Mouse (Mus musculus) thymus, adult 2 months (tissue): Measurements from ENCODE around the gene Gm3880. TPM values are rescaled to one million over a fixed set of nuclear protein-coding genes. Genes with fewer than 3 reads are reported as not detected.
A peak's percentile ranks its signal among the peaks of the same experiment; 100 is the strongest.

Experiments
- DNase-seq: peaks from one replicate; pipeline ENCODE4 v3.0.0; 2021
- H3K27ac ChIP-seq: fragments of 200-500 bp; 2 replicates; pipeline ENCODE4 v1.5.1; 2012; ENCODE audit warnings: low read length, control low read depth; ENCODE audit not compliant: control insufficient read depth, insufficient read depth
- H3K27me3 ChIP-seq: fragments of 200-500 bp; 2 replicates; pipeline ENCODE4 v1.6.1; 2012; ENCODE audit warnings: mild to moderate bottlenecking, low read length, moderate library complexity, mixed read lengths; ENCODE audit not compliant: control insufficient read depth, insufficient read depth
- H3K36me3 ChIP-seq: fragments of 200-500 bp; 2 replicates; pipeline ENCODE4 v1.6.1; 2012; ENCODE audit warnings: mild to moderate bottlenecking, low read length, moderate library complexity; ENCODE audit not compliant: control insufficient read depth, insufficient read depth
- H3K4me1 ChIP-seq: fragments of 200-500 bp; replicated peaks from 2 replicates; pipeline ENCODE4 v1.6.1; 2012; ENCODE audit warnings: low read length; ENCODE audit not compliant: control insufficient read depth, insufficient read depth
- H3K4me3 ChIP-seq: fragments of 200-500 bp; 2 replicates; pipeline ENCODE4 v1.5.1; 2012; ENCODE audit warnings: mild to moderate bottlenecking, low read length, control low read depth, moderate library complexity; ENCODE audit not compliant: control insufficient read depth, insufficient read depth
- CTCF ChIP-seq: fragments of 200-500 bp; IDR thresholded peaks from 2 replicates; pipeline ENCODE4 v1.5.1; 2012; ENCODE audit warnings: mild to moderate bottlenecking, control low read depth, low read length, moderate library complexity, borderline replicate concordance; ENCODE audit not compliant: control insufficient read depth, poor library complexity, insufficient read depth; ENCODE audit errors: extremely low read depth
- POLR2A ChIP-seq: fragments of 200-500 bp; IDR thresholded peaks from 2 replicates; pipeline ENCODE4 v1.6.1; 2012; ENCODE audit warnings: mild to moderate bottlenecking, low read length, control low read depth, moderate library complexity; ENCODE audit not compliant: control insufficient read depth, poor library complexity, insufficient read depth; ENCODE audit errors: extremely low read depth
- WGBS: fragments of 180-500 bp; shearing (Covaris S2); methylation state at CpG from one replicate; pipeline ENCODE4 v1.1.7; 2018; 5-methylcytosine and 5-hydroxymethylcytosine counted together
- polyA plus RNA-seq: library from polyadenylated mRNA; depleted of rRNA; stranded (reverse); fragments of >200 nt; gene quantifications from 2 replicates; pipeline ENCODE4 v1.2.3, GENCODE M21; 2012; rRNA removed

Gene Gm3880
- polyA plus RNA-seq, 1 experiment: not detected

DNA sequence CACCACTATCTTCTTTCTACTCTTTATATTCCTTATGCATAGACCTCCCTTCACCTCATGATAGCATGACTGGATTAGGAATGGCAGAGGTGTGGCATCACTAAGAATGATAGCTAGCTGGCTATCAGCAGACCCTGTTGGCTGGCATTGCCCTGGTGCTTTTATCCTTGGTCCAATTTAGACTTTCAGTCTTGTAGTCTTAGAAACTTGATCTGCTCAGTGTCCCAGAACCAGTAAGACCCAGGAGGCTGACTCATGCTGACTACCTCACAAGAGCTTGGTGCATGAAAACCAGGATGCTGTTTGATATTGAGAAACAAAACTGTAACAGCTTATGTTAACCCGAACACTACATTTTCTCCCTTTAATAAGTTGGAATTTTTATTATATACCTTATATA, 41.1 kb downstream of the Gm3880 start:
- Histone ChIP-seq H3K27ac (no peak overlapping the region), H3K4me3 (no peak overlapping the region), H3K36me3 (no peaks in the 10 kb centered on the region), H3K27me3 (no peaks in the 10 kb centered on the region), H3K4me1 (no peaks in the 10 kb centered on the region; the same call in 1 of the 2 replicates)
- 94% methylated on average over 1 of the region's 1 CpGs for WGBS
- no peak for DNase-seq
- TF ChIP-seq CTCF: no peak
- no peak for TF ChIP-seq POLR2A

DNA sequence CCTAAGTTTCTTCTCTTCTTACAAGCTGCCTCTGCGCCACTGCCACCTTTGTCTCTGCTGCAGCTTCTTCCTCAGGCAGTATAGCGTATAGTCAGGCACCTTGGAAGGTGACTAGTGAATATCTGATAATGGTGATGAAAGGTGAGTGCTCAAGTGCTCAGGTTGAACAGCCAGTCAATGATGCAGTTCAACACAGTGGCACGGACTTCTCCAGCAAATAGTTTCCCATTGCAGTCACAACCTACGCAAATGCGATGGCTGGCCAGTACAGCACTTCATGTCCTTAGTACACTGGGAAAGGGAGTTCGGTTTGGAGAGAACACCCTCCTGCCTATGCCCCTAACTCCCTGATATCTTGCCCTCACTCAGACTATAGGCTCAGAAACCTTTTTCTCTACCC, 41.6 kb downstream of the Gm3880 start:
- 37% methylated on average over 6 of the region's 6 CpGs for WGBS
- Histone ChIP-seq H3K4me1 (no peaks in the 10 kb centered on the region; the same call in 1 of the 2 replicates), H3K27ac (no peak overlapping the region), H3K4me3 (no peak overlapping the region), H3K27me3 (no peaks in the 10 kb centered on the region), H3K36me3 (no peaks in the 10 kb centered on the region)
- TF ChIP-seq CTCF: no peak
- no peak for TF ChIP-seq POLR2A
- no peak for DNase-seq

- DNase-seq: no peak
- H3K36me3 ChIP-seq: no peaks in the 10 kb centered on the region
- H3K27me3 ChIP-seq: no peaks in the 10 kb centered on the region
- 3% methylated on average over 8 of the region's 8 CpGs for WGBS
- no peaks in the 10 kb centered on the region; the same call in 1 of the 2 replicates for H3K4me1 ChIP-seq
- H3K4me3 ChIP-seq: peak overlapping the region; percentile 32; the same call in 1 of the 2 replicates
- H3K27ac ChIP-seq: no peak overlapping the region
- no peak for TF ChIP-seq CTCF
- TF ChIP-seq POLR2A: no peak
These were observed 42.2 kb downstream of the Gm3880 start for GRCm38 (mm10) chrX:102644573-102644951.

DNA sequence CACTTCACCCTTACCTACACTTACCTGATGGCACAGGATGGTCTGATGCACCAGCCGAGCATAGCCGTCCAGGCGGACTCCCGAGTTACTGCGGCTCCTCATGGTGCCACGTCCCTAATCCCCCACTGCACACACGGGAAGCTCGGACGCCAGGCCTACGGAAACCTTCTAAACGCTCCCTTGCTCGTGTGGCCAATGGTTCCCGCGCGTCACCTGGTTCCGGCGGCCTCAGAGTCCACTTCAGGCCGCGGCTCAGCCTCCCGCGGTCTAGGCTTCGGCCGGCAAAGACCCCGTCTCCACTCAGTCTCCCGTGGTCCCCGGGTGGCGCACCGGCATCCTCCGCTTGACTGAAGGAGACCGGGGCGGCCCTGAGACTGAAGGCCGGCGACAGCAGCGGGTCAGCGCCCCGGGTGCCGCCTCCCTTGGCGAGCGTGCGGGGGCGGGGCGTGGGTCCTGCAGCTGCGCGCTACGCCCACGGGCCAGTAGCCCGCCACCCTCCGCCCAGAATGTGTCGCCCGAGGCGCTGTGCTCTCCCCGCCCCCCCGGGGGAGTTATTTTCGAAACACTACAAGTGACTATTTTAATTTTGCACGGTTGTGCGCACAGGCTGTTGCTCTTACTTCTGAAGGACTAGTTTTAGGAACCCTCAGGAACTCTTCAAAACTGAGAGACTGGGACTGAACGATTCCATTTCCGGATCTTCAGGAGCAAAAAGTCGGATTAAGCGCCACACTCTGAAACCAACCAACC, 42.8 kb downstream of the Gm3880 start, which contains the start of gene Phka1:
TSS of gene Phka1 (minus strand) at position 424 of the 750 bp plus-strand sequence.
- 4% methylated on average over 57 of the region's 60 CpGs for WGBS
- TF ChIP-seq CTCF (no peak), POLR2A (no peak)
- peak; percentile 18 for DNase-seq
- Histone ChIP-seq H3K4me3 (peak within 1 kb of the TSS; percentile 32), H3K36me3 (no peaks in the 10 kb centered on the region), H3K27me3 (no peaks in the 10 kb centered on the region), H3K4me1 (no peaks in the 10 kb centered on the region; the same call in 1 of the 2 replicates), H3K27ac (no peak within 1 kb of the TSS)

Other genes with a start within 250 kb of the Gm3880 start
- gene Hdac8, start 181.6 kb downstream of the Gm3880 start, polyA plus RNA-seq: 6.2 and 6.7 TPM in 2 replicates
- 1.5 and 1.7 TPM in 2 replicates for gene Phka1, start 42.7 kb downstream of the Gm3880 start, polyA plus RNA-seq
- not detected in 2 replicates for gene Gm9112, start 20.7 kb upstream of the Gm3880 start, polyA plus RNA-seq
- gene Dmrtc1b, start 20.9 kb upstream of the Gm3880 start, polyA plus RNA-seq: not detected in 2 replicates
- gene Dmrtc1c1, start 116.0 kb upstream of the Gm3880 start, polyA plus RNA-seq: not detected in 2 replicates
- not detected in 2 replicates for gene Dmrtc1c2, start 167.6 kb upstream of the Gm3880 start, polyA plus RNA-seq
- gene 1700031F05Rik, start 181.0 kb upstream of the Gm3880 start, polyA plus RNA-seq: 0.09 TPM in 1 of 2 replicates, not detected in the other
- gene Dmrtc1a, start 221.7 kb upstream of the Gm3880 start, polyA plus RNA-seq: 0.40 and 0.73 TPM in 2 replicates
- gene 1700011M02Rik, start 221.9 kb upstream of the Gm3880 start, polyA plus RNA-seq: not detected in 2 replicates
- gene 1700018G05Rik, start 241.4 kb upstream of the Gm3880 start, polyA plus RNA-seq: 0.80 TPM in 1 of 2 replicates, not detected in the other